Mouse (Mus musculus) liver, adult 2 months (tissue): ENCODE measurements around the gene Ogfod2.

ENCODE experiments used
- CTCF ChIP-seq: fragments of 200-500 bp; IDR thresholded peaks from 2 replicates; pipeline ENCODE4 v1.5.1; 2011; ENCODE audit warnings: low read depth, low read length, control low read depth
- POLR2A ChIP-seq: fragments of 200-500 bp; IDR thresholded peaks from 2 replicates; pipeline ENCODE4 v1.6.1; 2011; ENCODE audit warnings: low read length, control low read depth; ENCODE audit not compliant: insufficient read depth; ENCODE audit errors: extremely low read depth

GRCm38 (mm10) chr5:124163445-124163844, 51.3 kb downstream of the Ogfod2 start:
- no peak for TF ChIP-seq CTCF
- no peak for TF ChIP-seq POLR2A
